Mouse (Mus musculus) kidney, adult 2 months (tissue): ENCODE measurements around the gene Nsun6. TPM values are rescaled to one million over a fixed set of nuclear protein-coding genes. Genes with fewer than 3 reads are reported as not detected.

Experiments
- DNase-seq: peaks from one replicate; pipeline ENCODE4 v3.0.0; 2021
- H3K27ac ChIP-seq: fragments of 200-500 bp; 2 replicates; pipeline ENCODE4 v1.5.1; 2012; ENCODE audit warnings: low read depth, low read length, control low read depth, inconsistent platforms; ENCODE audit not compliant: insufficient read depth
- H3K27me3 ChIP-seq: fragments of 200-500 bp; replicated peaks from 2 replicates; pipeline ENCODE4 v1.6.1; 2012; ENCODE audit warnings: mild to moderate bottlenecking, moderate library complexity, low read length, inconsistent platforms; ENCODE audit not compliant: control insufficient read depth, insufficient read depth
- H3K36me3 ChIP-seq: fragments of 200-500 bp; 2 replicates; pipeline ENCODE4 v1.6.1; 2012; ENCODE audit warnings: mild to moderate bottlenecking, moderate library complexity, low read length, inconsistent platforms; ENCODE audit not compliant: control insufficient read depth, insufficient read depth
- H3K4me1 ChIP-seq: fragments of 200-500 bp; 2 replicates; pipeline ENCODE4 v1.6.1; 2011; ENCODE audit warnings: low read length; ENCODE audit not compliant: control insufficient read depth, insufficient read depth
- H3K4me3 ChIP-seq: fragments of 200-500 bp; 2 replicates; pipeline ENCODE4 v1.5.1; 2011; ENCODE audit warnings: mild to moderate bottlenecking, low read depth, low read length, control low read depth; ENCODE audit not compliant: insufficient read depth
- CTCF ChIP-seq: fragments of 200-500 bp; conservative IDR thresholded peaks from 2 replicates; pipeline ENCODE4 v1.5.1; 2011; ENCODE audit warnings: low read depth, mild to moderate bottlenecking, control low read depth, low read length, moderate library complexity, mixed read lengths; ENCODE audit not compliant: insufficient read depth, insufficient read length
- POLR2A ChIP-seq: fragments of 200-500 bp; IDR thresholded peaks from one replicate; pipeline ENCODE4 v1.6.1; 2011; ENCODE audit warnings: low read depth, low read length, control low read depth
- WGBS: fragments of 180-500 bp; shearing (Covaris S2); methylation state at CpG from one replicate; pipeline ENCODE4 v1.1.7; 2018; 5-methylcytosine and 5-hydroxymethylcytosine counted together
- polyA plus RNA-seq: library from polyadenylated mRNA; depleted of rRNA; stranded (reverse); fragments of >200 nt; gene quantifications from 2 replicates; pipeline ENCODE4 v1.2.3, GENCODE M21; 2012; rRNA removed

Nsun6 gene
- polyA plus RNA-seq, 1 experiment, result 3.8 TPM

GRCm38 (mm10) chr2:14953090-14953489 lies 101.8 kb downstream of the Nsun6 start:
- H3K27ac ChIP-seq, result no peak overlapping the region
- no peaks in the 10 kb centered on the region for H3K36me3 ChIP-seq
- H3K4me1 ChIP-seq, result no peaks in the 10 kb centered on the region
- H3K4me3 ChIP-seq, result no peak overlapping the region
- TF ChIP-seq CTCF (no peak), POLR2A (no peak)
- 76% methylated on average over 2 of the region's 2 CpGs for WGBS
- H3K27me3 ChIP-seq, result no peaks in the 10 kb centered on the region; the same call in 1 of the 2 replicates
- DNase-seq, result no peak

Other genes starting within 250 kb of the Nsun6 start
- 4.3 and 5.8 TPM in 2 replicates for gene Arl5b, start 5.7 kb downstream of the Nsun6 start, polyA plus RNA-seq